23 mouse cellular contexts compared by ENCODE assay signal in genomic region chr1:131142472-131142871, GRCm38 (mm10). TPM values are rescaled to one million over a fixed set of nuclear protein-coding genes. Genes with fewer than 3 reads are reported as not detected.
DNase-seq lines count a peak whose midpoint lies in the region; ATAC-seq lines count a peak whose summit lies in the region.
"Had no signal": no experiment of that assay in that cellular context is flagged by ENCODE, and none has a peak within 500 bp of the region (broad histone marks: within the 10 kb centered on the region; RNA-seq: fewer than 3 reads in every experiment).

No protein-coding gene starts in this region.

- ATAC-seq in midbrain, embryonic 11.5 days (ENCODE audit: low FRiP score): no peak
- peak; percentile 51 for ATAC-seq in megakaryocyte-erythroid progenitor cell, adult 5-6 weeks (replicated peaks; ENCODE audit: low FRiP score, low TSS enrichment, poor library complexity, severe bottlenecking)
- ATAC-seq: activated CD4-positive, CD25-positive, alpha-beta regulatory T cell, adult 4 months; CD4-positive, CD25-positive, alpha-beta regulatory T cell, adult 4 months; forebrain, embryonic 14.5 days; hindbrain, embryonic 16.5 days; intestine, embryonic 15.5 days had no signal

- H3K4me1 ChIP-seq in midbrain, embryonic 11.5 days (ENCODE audit: control insufficient read depth, insufficient read depth, low read length): peaks cover 5% of the 10 kb centered on the region; the same call in 1 of the 2 replicates
- peaks cover 11% of the 10 kb centered on the region for H3K4me1 ChIP-seq in midbrain, embryonic 10.5 days

- H3K36me3 ChIP-seq in midbrain, embryonic 11.5 days (ENCODE audit: control insufficient read depth, insufficient read depth, low read length): no peaks in the 10 kb centered on the region
- no peaks in the 10 kb centered on the region for H3K36me3 ChIP-seq in midbrain, embryonic 10.5 days
- H3K36me3 ChIP-seq: forebrain, embryonic 10.5 days; heart, embryonic 10.5 days; heart, embryonic 13.5 days; hindbrain, embryonic 13.5 days; intestine, embryonic 15.5 days had no signal

- intact Hi-C loops in heart, postnatal 10 days (cut with DNase I): no loop called here

- H3K9me3 ChIP-seq in midbrain, embryonic 11.5 days (ENCODE audit: control insufficient read depth, low read length): no peaks in the 10 kb centered on the region
- H3K9me3 ChIP-seq in midbrain, embryonic 10.5 days (replicated peaks): no peaks in the 10 kb centered on the region
- H3K9me3 ChIP-seq: forebrain, embryonic 10.5 days; heart, embryonic 10.5 days; heart, embryonic 13.5 days; hindbrain, embryonic 13.5 days; intestine, embryonic 15.5 days had no signal

- H3K4me3 ChIP-seq in midbrain, embryonic 11.5 days (ENCODE audit: low read depth, low read length): no peak overlapping the region
- no peak overlapping the region for H3K4me3 ChIP-seq in midbrain, embryonic 10.5 days
- H3K4me3 ChIP-seq: forebrain, embryonic 10.5 days; heart, adult 2 months; heart, embryonic 10.5 days; heart, embryonic 13.5 days; hindbrain, embryonic 13.5 days; intestine, embryonic 15.5 days had no signal

- DNase-seq in adrenal gland, postnatal 14 days: peak; percentile 30
- DNase-seq in adrenal gland, postnatal 25 days: no peak
- peak; percentile 35 for DNase-seq in midbrain, embryonic 11.5 days (ENCODE audit: low spot score, missing footprints)
- DNase-seq in midbrain, embryonic 10.5 days (ENCODE audit: low spot score): no peak
- no peak for DNase-seq in heart, postnatal 10 days
- DNase-seq: adrenal gland, postnatal 36 days; cerebellum, adult 18-20 months; cerebellum, adult 9-10 months; cerebellum, postnatal 14 days; gastrocnemius, postnatal 25 days; heart, adult 2 months; kidney, adult 11 months had no signal

- no peak overlapping the region for H3K9ac ChIP-seq in midbrain, embryonic 11.5 days (ENCODE audit: low read length)
- H3K9ac ChIP-seq: heart, embryonic 13.5 days; hindbrain, embryonic 13.5 days; intestine, embryonic 15.5 days had no signal

- H3K4me2 ChIP-seq in midbrain, embryonic 11.5 days: no peak overlapping the region
- H3K4me2 ChIP-seq: heart, embryonic 13.5 days; hindbrain, embryonic 13.5 days; intestine, embryonic 15.5 days had no signal

- 78% methylated on average over 1 of the region's 1 CpGs for WGBS in midbrain, embryonic 11.5 days
- 64% methylated on average over 1 of the region's 1 CpGs for WGBS in midbrain, embryonic 10.5 days

- no peaks in the 10 kb centered on the region for H3K27me3 ChIP-seq in midbrain, embryonic 11.5 days (ENCODE audit: control insufficient read depth, insufficient read depth, low read length)
- no peaks in the 10 kb centered on the region for H3K27me3 ChIP-seq in midbrain, embryonic 10.5 days (ENCODE audit: low read depth, poor library complexity, severe bottlenecking)
- H3K27me3 ChIP-seq: heart, embryonic 13.5 days; hindbrain, embryonic 13.5 days; intestine, embryonic 15.5 days had no signal

- H3K27ac ChIP-seq in midbrain, embryonic 11.5 days (ENCODE audit: low read depth, low read length): no peak overlapping the region
- H3K27ac ChIP-seq in midbrain, embryonic 10.5 days (replicated peaks): no peak overlapping the region
- H3K27ac ChIP-seq: forebrain, embryonic 10.5 days; heart, adult 2 months; heart, embryonic 10.5 days; heart, embryonic 13.5 days; hindbrain, embryonic 13.5 days; intestine, embryonic 15.5 days had no signal

RNA-seq across cellular contexts. Expression of gene Dyrk3, which starts 4.3 kb away (rescaled TPM):
- 5.3 and 7.1 TPM in 2 replicates for total RNA-seq in adrenal gland, postnatal 14 days (2021)
- 4.9 and 5.4 TPM in 2 replicates for total RNA-seq in adrenal gland, postnatal 25 days (2021)
- polyA plus RNA-seq in midbrain, embryonic 11.5 days (2014; fragmentation: Nextera tagmentation; extraction: Ambion mirVana): 17.2 and 23.4 TPM in 2 replicates
- 15.4 and 18.1 TPM in 2 replicates for polyA plus RNA-seq in midbrain, embryonic 10.5 days (2016; fragmentation: Nextera tagmentation; extraction: Ambion mirVana)
- 18.2 and 19.6 TPM in 2 replicates for total RNA-seq in megakaryocyte-erythroid progenitor cell, adult 5-6 weeks (2014; fragmentation: Nextera tagmentation)
- total RNA-seq in megakaryocyte-erythroid progenitor cell, adult 5-6 weeks (2017): 20.0 and 31.3 TPM in 2 replicates
- under 1 TPM; 0.32 to 0.91 TPM for total RNA-seq in heart, postnatal 10 days (2021)
- total RNA-seq: gastrocnemius, adult 8-10 months; gastrocnemius, postnatal 25 days had no signal

RNA-seq across cellular contexts. Expression of gene Eif2d, which starts 10.5 kb away (rescaled TPM):
- 42.2 and 43.4 TPM in 2 replicates for total RNA-seq in adrenal gland, postnatal 14 days (2021)
- 46.7 and 48.9 TPM in 2 replicates for total RNA-seq in adrenal gland, postnatal 25 days (2021)
- polyA plus RNA-seq in midbrain, embryonic 11.5 days (2014; fragmentation: Nextera tagmentation; extraction: Ambion mirVana): 55.7 and 56.7 TPM in 2 replicates
- polyA plus RNA-seq in midbrain, embryonic 10.5 days (2016; fragmentation: Nextera tagmentation; extraction: Ambion mirVana): 60.5 and 62.6 TPM in 2 replicates
- total RNA-seq in megakaryocyte-erythroid progenitor cell, adult 5-6 weeks (2014; fragmentation: Nextera tagmentation): 73.6 and 79.4 TPM in 2 replicates
- 37.4 and 48.3 TPM in 2 replicates for total RNA-seq in megakaryocyte-erythroid progenitor cell, adult 5-6 weeks (2017)
- 10 to 100 TPM; 36.3 to 36.7 TPM for total RNA-seq in heart, postnatal 10 days (2021)

RNA-seq across cellular contexts. Expression of gene Mapkapk2, which starts 44.8 kb away (rescaled TPM):
- total RNA-seq in adrenal gland, postnatal 14 days (2021): 159 and 180 TPM in 2 replicates
- 134 and 159 TPM in 2 replicates for total RNA-seq in adrenal gland, postnatal 25 days (2021)
- 49.8 and 56.0 TPM in 2 replicates for polyA plus RNA-seq in midbrain, embryonic 11.5 days (2014; fragmentation: Nextera tagmentation; extraction: Ambion mirVana)
- polyA plus RNA-seq in midbrain, embryonic 10.5 days (2016; fragmentation: Nextera tagmentation; extraction: Ambion mirVana): 50.9 and 55.7 TPM in 2 replicates
- total RNA-seq in megakaryocyte-erythroid progenitor cell, adult 5-6 weeks (2014; fragmentation: Nextera tagmentation): 43.1 and 46.2 TPM in 2 replicates
- total RNA-seq in megakaryocyte-erythroid progenitor cell, adult 5-6 weeks (2017): 37.1 and 42.6 TPM in 2 replicates
- total RNA-seq in heart, postnatal 10 days (2021): 100 to 1,000 TPM; 204 to 224 TPM

Comparison
In these comparisons a context has a peak if more than half of its experiments do, and no peak if none do; other contexts are left out.
1. DNase-seq: peak in adrenal gland, postnatal 14 days (single experiment) and midbrain, embryonic 11.5 days (single experiment); none in adrenal gland, postnatal 25 days (single experiment), midbrain, embryonic 10.5 days (single experiment) and heart, postnatal 10 days (0 of 2).